Mouse (Mus musculus) left cerebral cortex, postnatal 14 days (tissue): ENCODE measurements at regions not wholly inside any gene's neighbourhood (a gene's known extent, or its start where the extent isn't known, plus 50 kb on each side); places are given as distances from the start of the nearest gene placed in this dataset.

Experiments
- DNase-seq, 2 experiments: peaks; one replicate each; pipeline ENCODE4 v3.0.0; 2021 to 2022; ENCODE audit warnings: low spot score in 2 of 2, mixed read lengths in 1 of 2
- intact Hi-C: fragments of 180-260 bp; cut with DNase I; formaldehyde crosslinking; loops from one replicate; pipeline ENCODE4 v1.15.1; 2025

- intact Hi-C loops, result no loop called here
- no peak for DNase-seq
Observed at GRCm38 (mm10) chr12:98337644-98338043, 69.2 kb downstream of the Gpr65 start.

- intact Hi-C loops, result no loop called here
- peak; percentile 28 to 46 for DNase-seq
Observed at GRCm38 (mm10) chr12:98339536-98339935, 71.1 kb downstream of the Gpr65 start.

- no peak for DNase-seq
- intact Hi-C loops, result no loop called here
Observed at GRCm38 (mm10) chr12:98342158-98342557, 73.7 kb downstream of the Gpr65 start.

DNA sequence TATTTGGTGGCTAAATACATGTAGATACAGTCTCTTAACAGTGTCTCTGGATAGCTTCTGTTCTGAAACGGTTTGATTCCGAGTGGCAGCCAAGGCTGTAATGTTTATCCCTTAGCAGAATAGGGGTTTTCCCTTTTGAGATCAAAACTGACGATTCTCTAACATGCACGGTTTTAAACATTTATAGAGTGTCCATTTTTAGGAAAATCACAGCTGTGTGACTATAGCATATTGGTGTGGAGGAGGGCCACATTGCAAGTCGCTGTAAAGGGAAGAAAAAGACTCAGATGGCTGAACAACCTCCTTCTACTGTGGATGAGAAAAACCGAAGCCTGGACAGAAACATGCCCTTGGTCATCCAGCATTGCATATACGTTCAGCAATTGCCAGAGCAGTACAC, 75.2 kb downstream of the Gpr65 start:
- intact Hi-C loops, result no loop called here
- peak; percentile 30 to 51 for DNase-seq

DNA sequence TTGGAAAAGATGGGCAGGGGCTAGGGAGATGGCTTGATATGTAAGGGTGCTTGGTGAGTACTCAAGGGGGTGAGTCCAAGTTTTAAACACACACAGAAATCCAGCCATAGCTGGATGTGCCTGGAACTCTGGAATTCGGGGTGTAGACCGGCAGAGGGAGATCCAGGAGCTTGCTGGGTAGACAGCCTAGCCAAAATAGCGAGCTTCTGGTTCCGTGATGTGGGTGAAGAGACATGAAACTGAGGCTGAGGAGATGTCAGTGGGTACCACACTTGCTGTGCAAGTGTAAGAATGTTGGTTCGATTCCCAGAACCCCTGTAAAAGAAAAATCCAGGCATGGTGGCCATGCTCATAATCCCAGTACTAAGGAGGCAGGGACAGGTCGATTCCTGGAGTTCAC, 78.6 kb downstream of the Gpr65 start:
- DNase-seq, result no peak
- intact Hi-C loops, result no loop called here

DNA sequence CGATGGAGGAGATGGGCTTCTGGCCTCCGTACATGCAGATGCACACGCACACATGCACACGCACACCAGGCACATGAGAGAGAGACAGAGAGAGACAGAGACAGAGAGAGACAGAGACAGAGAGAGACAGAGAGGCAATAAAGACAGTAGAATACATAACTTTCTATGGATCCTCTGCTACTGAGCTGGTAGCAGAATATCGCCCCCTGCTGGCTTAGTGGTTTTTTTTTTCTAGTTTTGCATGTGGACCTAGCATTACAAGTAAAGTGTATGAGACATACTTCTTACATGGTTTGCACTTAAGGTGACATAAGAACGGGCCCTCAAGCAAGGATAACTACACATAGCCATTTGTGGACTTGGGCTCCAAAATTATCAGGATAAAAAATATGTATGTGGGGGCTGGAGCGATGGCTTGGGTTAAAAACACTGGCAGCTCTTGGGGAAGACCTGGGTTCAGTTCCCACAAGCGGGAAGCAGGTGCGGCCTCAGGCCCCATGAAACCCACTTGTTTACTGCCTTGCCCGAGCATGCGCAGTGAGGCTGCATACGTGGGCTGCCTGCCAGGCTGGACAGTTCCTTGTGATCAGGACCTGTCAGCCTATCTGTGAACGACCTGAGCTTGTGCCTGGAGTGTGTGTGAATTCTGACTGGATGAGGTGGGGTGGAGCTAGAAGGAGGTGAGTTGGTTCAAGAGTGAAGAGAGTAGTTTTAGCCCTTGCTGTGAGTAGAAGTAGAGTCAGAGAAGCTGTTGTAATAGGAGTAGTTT, 79.3 kb downstream of the Gpr65 start:
- intact Hi-C loops, result no loop called here
- DNase-seq, result peak; percentile 76 to 80

GRCm38 (mm10) chr12:98349864-98350643, 81.6 kb downstream of the Gpr65 start:
- intact Hi-C loops, result no loop called here
- DNase-seq, result no peak

DNA sequence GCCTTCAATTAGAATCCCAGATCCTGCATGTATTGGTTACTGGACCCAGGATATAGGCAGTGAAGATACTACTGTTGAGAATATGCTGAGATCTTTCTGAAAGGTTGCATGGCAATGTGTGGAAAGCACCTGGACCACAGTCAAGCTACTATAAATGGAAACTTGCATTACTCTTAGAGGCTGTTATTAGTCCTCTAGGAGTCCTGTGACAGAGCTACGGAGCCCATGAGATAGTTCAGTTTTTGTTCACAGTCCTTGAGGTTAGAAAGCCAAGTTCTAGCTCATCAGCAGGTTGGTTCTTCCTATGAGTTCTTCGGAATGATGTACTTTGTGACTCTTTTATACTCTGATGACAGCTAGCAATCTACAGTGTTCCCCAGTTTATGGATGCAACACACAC, 84.0 kb downstream of the Gpr65 start:
- DNase-seq, result no peak
- intact Hi-C loops, result no loop called here

- intact Hi-C loops, result no loop called here
- no peak for DNase-seq
Observed at GRCm38 (mm10) chr12:98354545-98354944, 86.1 kb downstream of the Gpr65 start.

DNA sequence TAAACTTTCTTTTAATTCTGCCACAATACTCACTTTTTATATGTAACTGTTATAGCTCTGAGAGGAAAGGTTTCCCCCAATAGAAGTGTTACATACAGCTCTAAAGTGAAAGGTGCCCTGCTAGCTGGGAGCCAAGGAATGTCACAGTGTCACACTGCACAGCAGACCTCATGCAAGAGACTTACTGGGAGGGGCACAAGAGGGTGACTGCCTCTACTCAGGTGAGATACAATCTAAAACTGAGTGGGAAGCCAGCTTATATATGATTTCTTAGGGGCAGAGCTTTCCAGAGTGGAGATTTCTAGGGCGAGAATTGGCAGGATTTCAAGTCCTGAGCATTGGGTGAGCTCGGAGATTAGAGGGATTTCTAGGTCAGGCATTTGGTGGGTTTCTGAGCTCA, 99.1 kb downstream of the Gpr65 start:
- DNase-seq, result no peak
- intact Hi-C loops, result no loop called here

GRCm38 (mm10) chr12:98370771-98371170, 102.3 kb downstream of the Gpr65 start:
- DNase-seq, result no peak
- intact Hi-C loops, result no loop called here

DNA sequence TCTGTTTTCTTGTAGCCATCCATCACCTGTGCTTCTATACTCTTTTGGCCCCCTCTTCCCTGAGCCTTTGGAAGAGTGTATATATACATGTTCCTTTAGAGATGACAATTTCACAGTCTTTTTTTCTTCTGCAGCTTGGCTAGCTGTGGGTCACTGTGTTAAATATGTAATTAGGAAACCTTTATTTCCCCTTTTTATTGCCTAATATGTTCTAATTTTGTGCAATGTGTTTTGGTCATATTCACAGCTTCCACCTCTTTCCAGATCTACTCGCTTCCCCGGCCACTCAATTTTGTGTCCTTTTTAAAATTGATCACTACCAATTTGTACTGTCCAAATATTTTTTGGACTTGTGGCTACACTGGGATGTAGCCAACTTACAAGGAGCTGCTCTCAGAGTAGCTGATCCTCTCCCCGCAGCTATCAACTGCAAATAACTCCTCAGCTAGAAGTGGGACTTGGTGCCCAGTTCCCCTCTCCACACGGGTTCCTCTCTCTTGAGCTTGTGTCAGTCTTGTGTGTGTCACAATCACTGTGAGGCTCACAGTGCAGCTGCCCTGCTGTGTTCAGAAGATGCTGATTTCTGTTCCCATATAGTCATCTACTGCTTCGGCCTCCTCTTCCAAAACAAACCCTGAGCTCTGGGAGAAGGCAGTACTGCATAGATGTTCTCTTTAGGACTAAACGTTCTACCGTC, 106.9 kb downstream of the Gpr65 start:
- no peak for DNase-seq

More for the DNA sequence above, 106.9 kb downstream of the Gpr65 start:
- intact Hi-C loops, result no loop called here
